12 mouse cellular contexts compared by ENCODE assay signal in the genomic region with DNA sequence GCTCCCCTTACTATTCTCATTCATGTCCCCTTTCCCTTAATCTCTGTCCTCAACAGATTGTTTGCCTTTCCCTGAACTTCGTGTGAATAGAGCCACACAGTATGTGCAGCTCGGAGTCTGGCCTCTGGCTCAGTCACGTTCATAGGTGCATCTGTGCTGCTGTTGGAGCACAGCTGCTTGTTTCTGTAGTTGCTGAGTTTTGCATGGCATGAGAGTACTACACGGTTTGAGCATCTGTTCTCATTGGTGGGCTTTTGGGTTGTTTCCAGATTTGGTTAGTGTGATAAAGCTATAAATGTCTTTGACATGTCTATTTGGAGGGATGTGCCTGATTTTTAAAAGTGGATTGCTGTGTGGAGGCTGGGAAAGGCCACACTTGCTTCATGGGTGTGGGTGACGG. TPM values are rescaled to one million over a fixed set of nuclear protein-coding genes. Genes with fewer than 3 reads are reported as not detected.
A peak's percentile ranks its signal among the peaks of the same experiment; 100 is the strongest.
DNase-seq lines count a peak whose midpoint lies in the region; ATAC-seq and TF ChIP-seq lines count a peak whose summit lies in the region.
"Had no signal": no experiment of that assay in that cellular context is flagged by ENCODE, and none has a peak within 500 bp of the region (broad histone marks: within the 10 kb centered on the region; RNA-seq: fewer than 3 reads in every experiment).

No protein-coding gene starts in this region.

- H3K4me2 ChIP-seq in heart, embryonic 13.5 days, result peak overlapping the region; percentile 63; the same call in 1 of the 2 replicates
- no peak overlapping the region for H3K4me2 ChIP-seq in limb, embryonic 12.5 days
- H3K4me2 ChIP-seq in limb, embryonic 13.5 days (replicated peaks), result peak overlapping the region; percentile 66

- no peaks in the 10 kb centered on the region for H3K36me3 ChIP-seq in heart, embryonic 13.5 days
- H3K36me3 ChIP-seq in limb, embryonic 12.5 days, result peaks cover 27% of the 10 kb centered on the region; the same call in 1 of the 2 replicates
- peaks cover 5% of the 10 kb centered on the region; the same call in 1 of the 2 replicates for H3K36me3 ChIP-seq in limb, embryonic 10.5 days
- no peaks in the 10 kb centered on the region; the same call in 1 of the 2 replicates for H3K36me3 ChIP-seq in ES-E14 (ENCODE audit: control insufficient read depth, insufficient read depth, low read length, poor library complexity, severe bottlenecking)
- H3K36me3 ChIP-seq in limb, embryonic 13.5 days, result peaks cover 21% of the 10 kb centered on the region; the same call in 1 of the 2 replicates
- H3K36me3 ChIP-seq: stomach, embryonic 15.5 days had no signal

- WGBS in heart, embryonic 13.5 days, result 73% methylated on average over 5 of the region's 5 CpGs
- 77% methylated on average over 5 of the region's 5 CpGs for WGBS in limb, embryonic 12.5 days
- WGBS in limb, embryonic 10.5 days, result 78% methylated on average over 5 of the region's 5 CpGs
- WGBS in limb, embryonic 13.5 days, result 69% methylated on average over 5 of the region's 5 CpGs

- no peak overlapping the region for H3K27ac ChIP-seq in heart, embryonic 13.5 days (replicated peaks)
- H3K27ac ChIP-seq in limb, embryonic 12.5 days, result peak overlapping the region; percentile 37; the same call in 1 of the 2 replicates
- H3K27ac ChIP-seq in limb, embryonic 10.5 days, result no peak overlapping the region
- peak overlapping the region; percentile 23; the same call in 1 of the 2 replicates for H3K27ac ChIP-seq in ES-E14 (ENCODE audit: insufficient read depth, low read depth, low read length, poor library complexity, severe bottlenecking)
- peak overlapping the region; percentile 15; the same call in 1 of the 2 replicates for H3K27ac ChIP-seq in limb, embryonic 13.5 days
- H3K27ac ChIP-seq: liver, embryonic 14.5 days; midbrain, embryonic 12.5 days had no signal

- no peak overlapping the region for H3K4me3 ChIP-seq in heart, embryonic 13.5 days
- no peak overlapping the region for H3K4me3 ChIP-seq in limb, embryonic 12.5 days (replicated peaks)
- no peak overlapping the region for H3K4me3 ChIP-seq in limb, embryonic 10.5 days
- peak overlapping the region; percentile 10 to 36; a peak in 3 of 4 replicates for H3K4me3 ChIP-seq in ES-E14 (ENCODE audit: insufficient read depth in 1 of 2, low read depth in 1 of 2, low read length in 2 of 2, poor library complexity in 1 of 2, severe bottlenecking in 1 of 2)
- H3K4me3 ChIP-seq in limb, embryonic 13.5 days, result no peak overlapping the region

- peaks cover 67% of the 10 kb centered on the region for H3K4me1 ChIP-seq in heart, embryonic 13.5 days
- H3K4me1 ChIP-seq in limb, embryonic 12.5 days (replicated peaks), result peaks cover 56% of the 10 kb centered on the region
- H3K4me1 ChIP-seq in limb, embryonic 10.5 days, result peaks cover 51% of the 10 kb centered on the region
- peaks cover 4 to 22% of the 10 kb centered on the region in 2 experiments; a peak in 3 of 4 replicates for H3K4me1 ChIP-seq in ES-E14 (ENCODE audit: control insufficient read depth in 2 of 2, insufficient read depth in 2 of 2, low read length in 2 of 2, poor library complexity in 1 of 2)
- peaks cover 60% of the 10 kb centered on the region for H3K4me1 ChIP-seq in limb, embryonic 13.5 days

- in situ Hi-C loops in ES-E14 (cut with MboI; ENCODE audit: low sequenced_read_pairs in 2 of 2, unreplicated experiment in 2 of 2), result no loop called here

- H3K9ac ChIP-seq in heart, embryonic 13.5 days, result no peak overlapping the region
- no peak overlapping the region for H3K9ac ChIP-seq in limb, embryonic 12.5 days (replicated peaks)
- peak overlapping the region; percentile 54; the same call in 1 of the 2 replicates for H3K9ac ChIP-seq in ES-E14 (ENCODE audit: insufficient read depth, low read depth, low read length, poor library complexity, severe bottlenecking)
- H3K9ac ChIP-seq in limb, embryonic 13.5 days, result 0 out of 2 replicates have a peak overlapping the region, but pooled peaks have one; percentile 50
- H3K9ac ChIP-seq: liver, embryonic 14.5 days; midbrain, embryonic 12.5 days; stomach, embryonic 15.5 days had no signal

- H3K9me3 ChIP-seq in heart, embryonic 13.5 days, result no peaks in the 10 kb centered on the region
- H3K9me3 ChIP-seq in limb, embryonic 12.5 days, result no peaks in the 10 kb centered on the region
- no peaks in the 10 kb centered on the region for H3K9me3 ChIP-seq in limb, embryonic 10.5 days (replicated peaks)
- no peaks in the 10 kb centered on the region for H3K9me3 ChIP-seq in ES-E14 (ENCODE audit: control insufficient read depth, insufficient read depth, low read depth, low read length)
- H3K9me3 ChIP-seq in limb, embryonic 13.5 days, result no peaks in the 10 kb centered on the region
- H3K9me3 ChIP-seq: midbrain, embryonic 12.5 days; stomach, embryonic 15.5 days had no signal

- H3K27me3 ChIP-seq in heart, embryonic 13.5 days (replicated peaks), result no peaks in the 10 kb centered on the region
- no peaks in the 10 kb centered on the region for H3K27me3 ChIP-seq in limb, embryonic 12.5 days
- H3K27me3 ChIP-seq in limb, embryonic 10.5 days (ENCODE audit: low read depth, poor library complexity, severe bottlenecking), result no peaks in the 10 kb centered on the region
- no peaks in the 10 kb centered on the region for H3K27me3 ChIP-seq in limb, embryonic 13.5 days
- H3K27me3 ChIP-seq: midbrain, embryonic 12.5 days; stomach, embryonic 15.5 days had no signal

- no peak for DNase-seq in heart, adult 9 months (ENCODE audit: low spot score in 2 of 2)
- DNase-seq in limb, embryonic 10.5 days (ENCODE audit: low spot score), result no peak
- DNase-seq in ES-E14 (ENCODE audit: low read depth, low spot score), result no peak

- ATAC-seq in heart, embryonic 13.5 days (ENCODE audit: extremely low read depth, insufficient number of reproducible peaks, low FRiP score, low TSS enrichment), result no peak
- ATAC-seq in limb, embryonic 12.5 days (ENCODE audit: insufficient number of reproducible peaks, insufficient read depth, low FRiP score, low TSS enrichment, low read depth), result no peak
- ATAC-seq in limb, embryonic 13.5 days (ENCODE audit: low FRiP score, low read depth), result no peak
- ATAC-seq in frontal cortex, adult (ENCODE audit: low TSS enrichment), result no peak

TF ChIP-seq in ES-E14, 5 proteins besides CTCF, POLR2A, EP300 and RAD21:
- TF ChIP-seq ZC3H11A (IDR thresholded peaks at IDR 0.05; ENCODE audit: borderline replicate concordance, low read depth, low read length) (no peak), MAFK (IDR thresholded peaks at IDR 0.05; ENCODE audit: insufficient read depth, low read depth, low read length) (no peak), CHD2 (IDR thresholded peaks at IDR 0.05; ENCODE audit: low read depth, low read length) (no peak), HCFC1 (IDR thresholded peaks at IDR 0.05; ENCODE audit: borderline replicate concordance, insufficient read depth, low read length) (no peak), ZNF384 (IDR thresholded peaks at IDR 0.05; ENCODE audit: low read depth, low read length) (no peak)

RNA-seq across cellular contexts. Expression of gene Smox, which starts 19.2 kb away (rescaled TPM):
- 24.4 and 25.8 TPM in 2 replicates for polyA plus RNA-seq in heart, embryonic 13.5 days (2015; fragmentation: Nextera tagmentation; extraction: Ambion mirVana)
- polyA plus RNA-seq in limb, embryonic 12.5 days (2016; fragmentation: Nextera tagmentation; extraction: Ambion mirVana), result 85.5 and 96.5 TPM in 2 replicates
- polyA plus RNA-seq in limb, embryonic 10.5 days (2016; fragmentation: Nextera tagmentation; extraction: Ambion mirVana), result 39.0 and 67.2 TPM in 2 replicates
- total RNA-seq in ES-E14 (2012; rRNA removed), result 12.9 and 16.1 TPM in 2 replicates
- polyA plus RNA-seq in limb, embryonic 13.5 days (2015; fragmentation: Nextera tagmentation; extraction: Ambion mirVana), result 70.6 and 72.6 TPM in 2 replicates

RNA-seq across cellular contexts. Expression of gene Adra1d, which starts 51.6 kb away (rescaled TPM):
- polyA plus RNA-seq in heart, embryonic 13.5 days (2015; fragmentation: Nextera tagmentation; extraction: Ambion mirVana), result 0.24 and 0.47 TPM in 2 replicates
- polyA plus RNA-seq in limb, embryonic 12.5 days (2016; fragmentation: Nextera tagmentation; extraction: Ambion mirVana), result 0.18 TPM in 1 of 2 replicates, not detected in the other
- not detected in 2 replicates for polyA plus RNA-seq in limb, embryonic 10.5 days (2016; fragmentation: Nextera tagmentation; extraction: Ambion mirVana)
- total RNA-seq in ES-E14 (2012; rRNA removed), result 0.79 and 0.85 TPM in 2 replicates
- 0.17 and 0.38 TPM in 2 replicates for polyA plus RNA-seq in limb, embryonic 13.5 days (2015; fragmentation: Nextera tagmentation; extraction: Ambion mirVana)
- polyA plus RNA-seq: activated CD4-positive, CD25-positive, alpha-beta regulatory T cell, adult 4 months; CD4-positive, CD25-positive, alpha-beta regulatory T cell, adult 4 months had no signal

Comparison
In these comparisons a context has a peak if more than half of its experiments do, and no peak if none do; other contexts are left out.
1. H3K27ac ChIP-seq: peak in limb, embryonic 12.5 days (single experiment), ES-E14 (single experiment) and limb, embryonic 13.5 days (single experiment); none in heart, embryonic 13.5 days (single experiment) and limb, embryonic 10.5 days (single experiment).
2. H3K9ac ChIP-seq: peak in ES-E14 (single experiment) and limb, embryonic 13.5 days (single experiment); none in heart, embryonic 13.5 days (single experiment) and limb, embryonic 12.5 days (single experiment).
3. H3K4me3 ChIP-seq: peak in ES-E14 (2 of 2); none in heart, embryonic 13.5 days (single experiment), limb, embryonic 12.5 days (single experiment), limb, embryonic 10.5 days (single experiment) and limb, embryonic 13.5 days (single experiment).